Mouse (Mus musculus) kidney, adult 2 months (tissue): ENCODE measurements around the gene Vax2. TPM values are rescaled to one million over a fixed set of nuclear protein-coding genes. Genes with fewer than 3 reads are reported as not detected.

Experiments used
- DNase-seq: peaks from one replicate; pipeline ENCODE4 v3.0.0; 2021
- H3K27ac ChIP-seq: fragments of 200-500 bp; 2 replicates; pipeline ENCODE4 v1.5.1; 2012; ENCODE audit warnings: low read depth, low read length, control low read depth, inconsistent platforms; ENCODE audit not compliant: insufficient read depth
- H3K27me3 ChIP-seq: fragments of 200-500 bp; replicated peaks from 2 replicates; pipeline ENCODE4 v1.6.1; 2012; ENCODE audit warnings: mild to moderate bottlenecking, moderate library complexity, low read length, inconsistent platforms; ENCODE audit not compliant: control insufficient read depth, insufficient read depth
- H3K36me3 ChIP-seq: fragments of 200-500 bp; 2 replicates; pipeline ENCODE4 v1.6.1; 2012; ENCODE audit warnings: mild to moderate bottlenecking, moderate library complexity, low read length, inconsistent platforms; ENCODE audit not compliant: control insufficient read depth, insufficient read depth
- H3K4me1 ChIP-seq: fragments of 200-500 bp; 2 replicates; pipeline ENCODE4 v1.6.1; 2011; ENCODE audit warnings: low read length; ENCODE audit not compliant: control insufficient read depth, insufficient read depth
- H3K4me3 ChIP-seq: fragments of 200-500 bp; 2 replicates; pipeline ENCODE4 v1.5.1; 2011; ENCODE audit warnings: mild to moderate bottlenecking, low read depth, low read length, control low read depth; ENCODE audit not compliant: insufficient read depth
- CTCF ChIP-seq: fragments of 200-500 bp; conservative IDR thresholded peaks from 2 replicates; pipeline ENCODE4 v1.5.1; 2011; ENCODE audit warnings: low read depth, mild to moderate bottlenecking, control low read depth, low read length, moderate library complexity, mixed read lengths; ENCODE audit not compliant: insufficient read depth, insufficient read length
- POLR2A ChIP-seq: fragments of 200-500 bp; IDR thresholded peaks from one replicate; pipeline ENCODE4 v1.6.1; 2011; ENCODE audit warnings: low read depth, low read length, control low read depth
- WGBS: fragments of 180-500 bp; shearing (Covaris S2); methylation state at CpG from one replicate; pipeline ENCODE4 v1.1.7; 2018; 5-methylcytosine and 5-hydroxymethylcytosine counted together
- polyA plus RNA-seq: library from polyadenylated mRNA; depleted of rRNA; stranded (reverse); fragments of >200 nt; gene quantifications from 2 replicates; pipeline ENCODE4 v1.2.3, GENCODE M21; 2012; rRNA removed

Gene Vax2
- polyA plus RNA-seq, 1 experiment = not detected

DNA sequence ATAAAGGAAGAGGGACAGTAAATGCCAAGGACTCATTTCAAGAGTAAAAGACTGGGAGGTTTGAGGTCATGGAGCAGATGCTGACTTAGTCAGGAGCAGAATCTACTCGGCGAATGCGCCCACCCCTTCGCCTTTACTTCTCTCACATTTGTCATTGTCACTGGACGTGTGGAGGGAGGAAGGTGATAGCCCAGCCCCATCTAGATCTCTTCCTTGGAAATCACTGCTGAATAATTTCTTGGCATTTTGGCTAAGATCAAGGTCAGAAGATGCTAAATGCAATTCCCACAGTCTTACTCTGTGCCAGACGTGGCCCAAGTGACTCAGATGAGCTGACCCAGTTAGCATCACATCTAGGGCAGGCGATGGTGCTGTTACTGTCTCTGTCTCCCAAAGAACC, 67.2 kb downstream of the Vax2 start:
- no peak for TF ChIP-seq CTCF
- TF ChIP-seq POLR2A = no peak
- Histone ChIP-seq H3K4me3 (no peak overlapping the region), H3K4me1 (peaks cover 3% of the 10 kb centered on the region; the same call in 1 of the 2 replicates), H3K27me3 (no peaks in the 10 kb centered on the region), H3K27ac (no peak overlapping the region), H3K36me3 (no peaks in the 10 kb centered on the region)
- WGBS = 78% methylated on average over 7 of the region's 7 CpGs
- no peak for DNase-seq

DNA sequence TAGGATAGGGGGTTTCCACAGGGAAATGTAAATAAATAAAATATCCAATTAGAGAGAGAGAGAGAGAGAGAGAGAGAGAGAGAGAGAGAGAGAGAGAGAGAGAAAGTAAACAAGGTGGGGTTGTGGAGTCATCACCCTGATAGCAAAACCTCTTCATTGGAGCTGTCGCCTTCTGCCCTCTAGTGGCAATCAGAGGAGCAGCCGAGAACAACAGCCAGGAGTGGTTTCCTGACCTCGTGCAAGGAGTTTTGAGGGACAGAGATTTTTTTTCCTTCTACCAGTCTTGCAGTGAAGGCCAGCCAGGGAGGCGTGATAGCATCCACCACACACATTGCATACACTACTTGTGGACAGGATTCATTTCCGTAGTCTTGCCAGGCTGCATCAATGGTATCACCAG, 68.0 kb downstream of the Vax2 start:
- 7% methylated on average over 5 of the region's 5 CpGs for WGBS
- H3K4me1 ChIP-seq = peaks cover 3% of the 10 kb centered on the region; the same call in 1 of the 2 replicates
- H3K4me3 ChIP-seq = no peak overlapping the region
- DNase-seq = peak; percentile 70
- no peak overlapping the region for H3K27ac ChIP-seq
- no peaks in the 10 kb centered on the region for H3K36me3 ChIP-seq
- peak; percentile 86 for TF ChIP-seq CTCF
- TF ChIP-seq POLR2A = no peak
- H3K27me3 ChIP-seq = no peaks in the 10 kb centered on the region

DNA sequence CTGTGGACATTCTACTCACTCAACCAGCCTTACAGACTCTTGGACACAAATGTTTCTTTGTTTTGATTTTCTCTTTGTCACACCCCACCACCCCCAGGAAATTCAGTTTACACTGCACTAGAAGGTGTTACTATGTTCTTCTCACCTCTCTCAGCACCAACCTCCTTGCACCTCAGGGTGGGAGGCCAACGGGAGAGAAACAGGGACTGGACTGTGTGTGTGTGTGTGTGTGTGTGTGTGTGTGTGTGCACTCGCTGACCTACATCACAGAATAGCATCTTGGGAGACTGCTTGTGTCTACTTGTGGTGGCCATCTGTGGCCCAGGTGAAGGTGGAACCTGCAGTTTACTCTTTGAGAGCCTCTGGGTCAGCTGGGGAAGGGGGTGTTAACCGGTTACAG, 75.4 kb downstream of the Vax2 start:
- WGBS = 66% methylated on average over 3 of the region's 3 CpGs
- Histone ChIP-seq H3K36me3 (no peaks in the 10 kb centered on the region), H3K4me1 (no peaks in the 10 kb centered on the region), H3K4me3 (no peak overlapping the region), H3K27ac (no peak overlapping the region), H3K27me3 (no peaks in the 10 kb centered on the region)
- DNase-seq = no peak
- TF ChIP-seq POLR2A (no peak), CTCF (no peak)

Other genes starting within 250 kb of the Vax2 start
- gene Dguok, start 204.3 kb upstream of the Vax2 start, polyA plus RNA-seq = 50.0 and 50.5 TPM in 2 replicates
- 2.0 and 10.5 TPM in 2 replicates for gene Actg2, start 175.0 kb upstream of the Vax2 start, polyA plus RNA-seq
- 13.9 and 15.7 TPM in 2 replicates for gene Stambp, start 138.5 kb upstream of the Vax2 start, polyA plus RNA-seq
- gene Clec4f, start 55.1 kb upstream of the Vax2 start, polyA plus RNA-seq = not detected in 2 replicates
- gene Cd207, start 33.4 kb upstream of the Vax2 start, polyA plus RNA-seq = 0.19 and 0.28 TPM in 2 replicates
- gene Atp6v1b1, start 31.7 kb downstream of the Vax2 start, polyA plus RNA-seq = 137 and 154 TPM in 2 replicates
- 0.14 TPM in 2 replicates for gene Ankrd53, start 51.4 kb downstream of the Vax2 start, polyA plus RNA-seq
- gene Tex261, start 64.5 kb downstream of the Vax2 start, polyA plus RNA-seq = 156 and 169 TPM in 2 replicates
- 32.2 and 38.6 TPM in 2 replicates for gene Nagk, start 83.7 kb downstream of the Vax2 start, polyA plus RNA-seq
- 7.1 and 10.0 TPM in 2 replicates for gene Paip2b, start 120.5 kb downstream of the Vax2 start, polyA plus RNA-seq
- gene Zfp638, start 155.8 kb downstream of the Vax2 start, polyA plus RNA-seq = 6.2 and 7.4 TPM in 2 replicates